Mouse (Mus musculus): ENCODE results near the gene Gfi1.

Gene Gfi1

GRCm38 (mm10) chr5:107722661-107723532, 2.9 kb downstream of the Gfi1 start:
- peak in 1 of 2 experiments; percentile 39 for DNase-seq

GRCm38 (mm10) chr5:107721638-107722011, 4.2 kb downstream of the Gfi1 start:
- no peak for DNase-seq

- DNase-seq: no peak
Measured at GRCm38 (mm10) chr5:107720991-107721637, 4.7 kb downstream of the Gfi1 start.

GRCm38 (mm10) chr5:107720511-107720910, 5.3 kb downstream of the Gfi1 start:
- DNase-seq: no peak

- DNase-seq: no peak
Measured at GRCm38 (mm10) chr5:107719786-107720185, 6.0 kb downstream of the Gfi1 start.

- DNase-seq: no peak
Measured at GRCm38 (mm10) chr5:107719209-107719608, 6.6 kb downstream of the Gfi1 start.

GRCm38 (mm10) chr5:107717871-107718361, 7.9 kb downstream of the Gfi1 start:
- peak in 1 of 2 experiments; percentile 30 for DNase-seq

GRCm38 (mm10) chr5:107711689-107712088, 14.1 kb downstream of the Gfi1 start:
- DNase-seq: no peak

- no peak for DNase-seq
Measured at GRCm38 (mm10) chr5:107708124-107708797, 17.6 kb downstream of the Gfi1 start.

- no peak for DNase-seq
Measured at GRCm38 (mm10) chr5:107706262-107706661, 19.6 kb downstream of the Gfi1 start.

GRCm38 (mm10) chr5:107705756-107706155, 20.1 kb downstream of the Gfi1 start:
- no peak for DNase-seq

GRCm38 (mm10) chr5:107703207-107703763, 22.6 kb downstream of the Gfi1 start:
- DNase-seq: no peak

- no peak for DNase-seq
Measured at GRCm38 (mm10) chr5:107701658-107702057, 24.2 kb downstream of the Gfi1 start.

GRCm38 (mm10) chr5:107700873-107701272, 25.0 kb downstream of the Gfi1 start:
- DNase-seq: no peak

GRCm38 (mm10) chr5:107698888-107699287, 26.9 kb downstream of the Gfi1 start:
- DNase-seq: no peak

- no peak for DNase-seq
Measured at GRCm38 (mm10) chr5:107695019-107695418, 30.8 kb downstream of the Gfi1 start.

GRCm38 (mm10) chr5:107688499-107688866, 37.4 kb downstream of the Gfi1 start:
- DNase-seq: no peak

- DNase-seq: peak; percentile 75
Measured at GRCm38 (mm10) chr5:107687592-107688498, 38.0 kb downstream of the Gfi1 start.

GRCm38 (mm10) chr5:107687161-107687560, 38.7 kb downstream of the Gfi1 start:
- DNase-seq: no peak

GRCm38 (mm10) chr5:107684380-107684779, 41.5 kb downstream of the Gfi1 start:
- DNase-seq: no peak

GRCm38 (mm10) chr5:107681300-107681699, 44.5 kb downstream of the Gfi1 start:
- DNase-seq: no peak

GRCm38 (mm10) chr5:107678392-107678791, 47.4 kb downstream of the Gfi1 start:
- no peak for DNase-seq
